Mouse (Mus musculus) thymus, adult 2 months (tissue): ENCODE measurements around the gene Nxnl1. TPM values are rescaled to one million over a fixed set of nuclear protein-coding genes. Genes with fewer than 3 reads are reported as not detected.
A peak's percentile ranks its signal among the peaks of the same experiment; 100 is the strongest.

Experiments
- DNase-seq: peaks from one replicate; pipeline ENCODE4 v3.0.0; 2021
- H3K27ac ChIP-seq: fragments of 200-500 bp; 2 replicates; pipeline ENCODE4 v1.5.1; 2012; ENCODE audit warnings: low read length, control low read depth; ENCODE audit not compliant: control insufficient read depth, insufficient read depth
- H3K27me3 ChIP-seq: fragments of 200-500 bp; 2 replicates; pipeline ENCODE4 v1.6.1; 2012; ENCODE audit warnings: mild to moderate bottlenecking, low read length, moderate library complexity, mixed read lengths; ENCODE audit not compliant: control insufficient read depth, insufficient read depth
- H3K36me3 ChIP-seq: fragments of 200-500 bp; 2 replicates; pipeline ENCODE4 v1.6.1; 2012; ENCODE audit warnings: mild to moderate bottlenecking, low read length, moderate library complexity; ENCODE audit not compliant: control insufficient read depth, insufficient read depth
- H3K4me1 ChIP-seq: fragments of 200-500 bp; replicated peaks from 2 replicates; pipeline ENCODE4 v1.6.1; 2012; ENCODE audit warnings: low read length; ENCODE audit not compliant: control insufficient read depth, insufficient read depth
- H3K4me3 ChIP-seq: fragments of 200-500 bp; 2 replicates; pipeline ENCODE4 v1.5.1; 2012; ENCODE audit warnings: mild to moderate bottlenecking, low read length, control low read depth, moderate library complexity; ENCODE audit not compliant: control insufficient read depth, insufficient read depth
- CTCF ChIP-seq: fragments of 200-500 bp; IDR thresholded peaks from 2 replicates; pipeline ENCODE4 v1.5.1; 2012; ENCODE audit warnings: mild to moderate bottlenecking, control low read depth, low read length, moderate library complexity, borderline replicate concordance; ENCODE audit not compliant: control insufficient read depth, poor library complexity, insufficient read depth; ENCODE audit errors: extremely low read depth
- POLR2A ChIP-seq: fragments of 200-500 bp; IDR thresholded peaks from 2 replicates; pipeline ENCODE4 v1.6.1; 2012; ENCODE audit warnings: mild to moderate bottlenecking, low read length, control low read depth, moderate library complexity; ENCODE audit not compliant: control insufficient read depth, poor library complexity, insufficient read depth; ENCODE audit errors: extremely low read depth
- WGBS: fragments of 180-500 bp; shearing (Covaris S2); methylation state at CpG from one replicate; pipeline ENCODE4 v1.1.7; 2018; 5-methylcytosine and 5-hydroxymethylcytosine counted together
- polyA plus RNA-seq: library from polyadenylated mRNA; depleted of rRNA; stranded (reverse); fragments of >200 nt; gene quantifications from 2 replicates; pipeline ENCODE4 v1.2.3, GENCODE M21; 2012

Nxnl1 gene
- polyA plus RNA-seq, 1 experiment, result 0.05 TPM

GRCm38 (mm10) chr8:71547590-71547989, 18.8 kb downstream of the Nxnl1 start:
- peak; percentile 71 for DNase-seq
- no peak overlapping the region for H3K4me3 ChIP-seq
- peak overlapping the region; percentile 39; the same call in 1 of the 2 replicates for H3K27ac ChIP-seq
- H3K4me1 ChIP-seq, result peaks cover 40% of the 10 kb centered on the region
- WGBS, result 33% methylated on average over 7 of the region's 7 CpGs
- TF ChIP-seq POLR2A (no peak), CTCF (no peak)
- no peaks in the 10 kb centered on the region for H3K27me3 ChIP-seq
- no peaks in the 10 kb centered on the region for H3K36me3 ChIP-seq

- no peak overlapping the region for H3K4me3 ChIP-seq
- H3K4me1 ChIP-seq, result peaks cover 31% of the 10 kb centered on the region
- no peak for TF ChIP-seq POLR2A
- no peak for TF ChIP-seq CTCF
- no peak overlapping the region for H3K27ac ChIP-seq
- DNase-seq, result no peak
- no peaks in the 10 kb centered on the region for H3K36me3 ChIP-seq
- 94% methylated on average over 11 of the region's 11 CpGs for WGBS
- no peaks in the 10 kb centered on the region for H3K27me3 ChIP-seq
These were observed 21.3 kb downstream of the Nxnl1 start for GRCm38 (mm10) chr8:71545053-71545452.

GRCm38 (mm10) chr8:71543755-71544154, 22.6 kb downstream of the Nxnl1 start:
- TF ChIP-seq CTCF, result no peak
- TF ChIP-seq POLR2A, result no peak
- Histone ChIP-seq H3K4me3 (no peak overlapping the region), H3K27ac (no peak overlapping the region), H3K36me3 (no peaks in the 10 kb centered on the region), H3K27me3 (no peaks in the 10 kb centered on the region), H3K4me1 (peaks cover 29% of the 10 kb centered on the region)
- 95% methylated on average over 9 of the region's 9 CpGs for WGBS
- DNase-seq, result no peak

- peak; percentile 93 for DNase-seq
- peak within 1 kb of the TSS; percentile 76 for H3K4me3 ChIP-seq
These were observed 23.6 kb downstream of the Nxnl1 start, which contains the start of gene Mvb12a for GRCm38 (mm10) chr8:71542632-71543343. TSS of gene Mvb12a (plus strand) at chr8:71542922.

GRCm38 (mm10) chr8:71537028-71537867, 29.2 kb downstream of the Nxnl1 start, which contains the start of gene Bst2:
TSS of gene Bst2 (minus strand) at chr8:71537456.
- peak within 1 kb of the TSS; percentile 99 for H3K4me3 ChIP-seq
- no peaks in the 10 kb centered on the region for H3K27me3 ChIP-seq
- peaks cover 28% of the 10 kb centered on the region for H3K4me1 ChIP-seq
- peak within 1 kb of the TSS; percentile 76 for H3K27ac ChIP-seq
- TF ChIP-seq POLR2A (no peak), CTCF (no peak)
- no peaks in the 10 kb centered on the region for H3K36me3 ChIP-seq
- 1% methylated on average over 37 of the region's 37 CpGs for WGBS
- peak; percentile 92 for DNase-seq

More at GRCm38 (mm10) chr8:71542632-71543343, 23.6 kb downstream of the Nxnl1 start, which contains the start of gene Mvb12a:
- TF ChIP-seq POLR2A, result no peak
- 0 out of 2 replicates have a peak, but pooled peaks have one; percentile 22 for TF ChIP-seq CTCF
- H3K27ac ChIP-seq, result no peak within 1 kb of the TSS
- no peaks in the 10 kb centered on the region for H3K27me3 ChIP-seq
- under 1% methylated on average over 55 of the region's 55 CpGs for WGBS
- no peaks in the 10 kb centered on the region for H3K36me3 ChIP-seq
- peaks cover 27% of the 10 kb centered on the region for H3K4me1 ChIP-seq

- 0 out of 2 replicates have a peak overlapping the region, but pooled peaks have one; percentile 25 for H3K4me3 ChIP-seq
- peak overlapping the region; percentile 1; the same call in 1 of the 2 replicates for H3K27ac ChIP-seq
- WGBS, result 7% methylated on average over 5 of the region's 5 CpGs
- TF ChIP-seq POLR2A (no peak), CTCF (0 out of 2 replicates have a peak, but pooled peaks have one; percentile 34)
- H3K4me1 ChIP-seq, result peaks cover 28% of the 10 kb centered on the region
- no peaks in the 10 kb centered on the region for H3K36me3 ChIP-seq
- H3K27me3 ChIP-seq, result no peaks in the 10 kb centered on the region
- DNase-seq, result peak; percentile 60
These were observed 30.7 kb downstream of the Nxnl1 start for GRCm38 (mm10) chr8:71535663-71536062.
